Mouse (Mus musculus): ENCODE data around the gene Ikzf4. TPM values are rescaled to one million over a fixed set of nuclear protein-coding genes. Genes with fewer than 3 reads are reported as not detected.
A peak's percentile ranks its signal among the peaks of the same experiment; 100 is the strongest.
"Not testable (repeated sequence)": the region's sequence is repeated elsewhere in the genome, so short reads cannot be mapped to it uniquely, and the experiment has no call there.

Gene Ikzf4
- polyA plus RNA-seq, 1 experiment from 2014 or later = 8.7 TPM

GRCm38 (mm10) chr10:128635697-128636096, 10.1 kb downstream of the Ikzf4 start:
- H3K4me2 ChIP-seq (replicated peaks) = no peak overlapping the region
- H3K9me3 ChIP-seq (replicated peaks) = no peaks in the 10 kb centered on the region
- H3K27me3 ChIP-seq = no peaks in the 10 kb centered on the region
- peaks cover 9% of the 10 kb centered on the region; the same call in 1 of the 2 replicates for H3K4me1 ChIP-seq
- H3K36me3 ChIP-seq = peaks cover 54% of the 10 kb centered on the region
- no peak overlapping the region for H3K9ac ChIP-seq
- 95% methylated on average over 13 of the region's 13 CpGs for WGBS
- H3K27ac ChIP-seq = no peak overlapping the region
- ATAC-seq (ENCODE audit: low FRiP score) = no peak
- no peak overlapping the region for H3K4me3 ChIP-seq

GRCm38 (mm10) chr10:128631571-128631970, 14.2 kb downstream of the Ikzf4 start:
- Histone ChIP-seq H3K4me2 (replicated peaks) (no peak overlapping the region), H3K9me3 (replicated peaks) (no peaks in the 10 kb centered on the region), H3K36me3 (peaks cover 37% of the 10 kb centered on the region), H3K4me3 (no peak overlapping the region), H3K9ac (no peak overlapping the region), H3K27ac (no peak overlapping the region), H3K27me3 (no peaks in the 10 kb centered on the region), H3K4me1 (no peaks in the 10 kb centered on the region)
- no peak for ATAC-seq (ENCODE audit: low FRiP score)
- WGBS = 19% methylated on average over 6 of the region's 6 CpGs

- not testable (repeated sequence) for H3K4me3 ChIP-seq; H3K9me3 ChIP-seq (replicated peaks); H3K4me1 ChIP-seq; ATAC-seq (ENCODE audit: low FRiP score); H3K4me2 ChIP-seq (replicated peaks); H3K27ac ChIP-seq; H3K9ac ChIP-seq; H3K27me3 ChIP-seq
- peaks cover 25% of the 10 kb centered on the region for H3K36me3 ChIP-seq
- 84% methylated on average over 5 of the region's 5 CpGs for WGBS
Measured at GRCm38 (mm10) chr10:128630306-128630705, 15.5 kb downstream of the Ikzf4 start.

- Histone ChIP-seq H3K27ac (no peak overlapping the region), H3K27me3 (no peaks in the 10 kb centered on the region), H3K4me3 (no peak overlapping the region), H3K4me2 (replicated peaks) (no peak overlapping the region), H3K9me3 (replicated peaks) (no peaks in the 10 kb centered on the region), H3K9ac (no peak overlapping the region), H3K36me3 (peaks cover 24% of the 10 kb centered on the region), H3K4me1 (peaks cover 10% of the 10 kb centered on the region)
- WGBS = 78% methylated on average over 2 of the region's 2 CpGs
- no peak for ATAC-seq (ENCODE audit: low FRiP score)
Measured at GRCm38 (mm10) chr10:128629746-128630145, 16.0 kb downstream of the Ikzf4 start.

GRCm38 (mm10) chr10:128627398-128628317, 18.1 kb downstream of the Ikzf4 start:
- Histone ChIP-seq H3K9ac (no peak overlapping the region), H3K4me2 (replicated peaks) (no peak overlapping the region), H3K36me3 (peaks cover 24% of the 10 kb centered on the region), H3K27ac (no peak overlapping the region), H3K4me1 (peaks cover 10% of the 10 kb centered on the region), H3K4me3 (no peak overlapping the region), H3K27me3 (no peaks in the 10 kb centered on the region), H3K9me3 (replicated peaks) (no peaks in the 10 kb centered on the region)
- WGBS = 88% methylated on average over 10 of the region's 10 CpGs
- 0 out of 2 replicates have a peak, but pooled peaks have one; percentile 17 for ATAC-seq (ENCODE audit: low FRiP score)

- Histone ChIP-seq H3K4me2 (replicated peaks) (peak within 1 kb of the TSS; percentile 89), H3K4me3 (peak within 1 kb of the TSS; percentile 85), H3K4me1 (peaks cover 10% of the 10 kb centered on the region), H3K27ac (peak within 1 kb of the TSS; percentile 55), H3K9ac (peak within 1 kb of the TSS; percentile 90), H3K27me3 (no peaks in the 10 kb centered on the region), H3K9me3 (replicated peaks) (no peaks in the 10 kb centered on the region), H3K36me3 (peaks cover 25% of the 10 kb centered on the region)
- ATAC-seq (ENCODE audit: low FRiP score) = peak; percentile 98
- WGBS = 1% methylated on average over 40 of the region's 40 CpGs
Measured at GRCm38 (mm10) chr10:128626311-128627310, 19.2 kb downstream of the Ikzf4 start, which contains the start of gene Rps26. TSS of gene Rps26 (minus strand) at chr10:128626747.

- peak overlapping the region; percentile 89 for H3K4me2 ChIP-seq (replicated peaks)
- H3K27ac ChIP-seq = peak overlapping the region; percentile 32; the same call in 1 of the 2 replicates
- 51% methylated on average over 7 of the region's 7 CpGs for WGBS
- peak overlapping the region; percentile 85 for H3K4me3 ChIP-seq
- H3K9ac ChIP-seq = peak overlapping the region; percentile 90
- no peak for ATAC-seq (ENCODE audit: low FRiP score)
- no peaks in the 10 kb centered on the region for H3K27me3 ChIP-seq
- peaks cover 25% of the 10 kb centered on the region for H3K36me3 ChIP-seq
- peaks cover 10% of the 10 kb centered on the region for H3K4me1 ChIP-seq
- H3K9me3 ChIP-seq (replicated peaks) = no peaks in the 10 kb centered on the region
Measured at GRCm38 (mm10) chr10:128625287-128625894, 20.4 kb downstream of the Ikzf4 start.

- peaks cover 25% of the 10 kb centered on the region for H3K36me3 ChIP-seq
- 86% methylated on average over 4 of the region's 4 CpGs for WGBS
- H3K4me1 ChIP-seq = peaks cover 10% of the 10 kb centered on the region
- H3K27me3 ChIP-seq; H3K27ac ChIP-seq; H3K9me3 ChIP-seq (replicated peaks); H3K4me2 ChIP-seq (replicated peaks); ATAC-seq (ENCODE audit: low FRiP score); H3K4me3 ChIP-seq; H3K9ac ChIP-seq: not testable (repeated sequence)
Measured at GRCm38 (mm10) chr10:128623106-128623613, 22.6 kb downstream of the Ikzf4 start.

- H3K9me3 ChIP-seq (replicated peaks) = no peaks in the 10 kb centered on the region
- no peak overlapping the region for H3K4me2 ChIP-seq (replicated peaks)
- H3K27me3 ChIP-seq = no peaks in the 10 kb centered on the region
- ATAC-seq (ENCODE audit: low FRiP score) = no peak
- peaks cover 10% of the 10 kb centered on the region for H3K4me1 ChIP-seq
- H3K9ac ChIP-seq = no peak overlapping the region
- H3K4me3 ChIP-seq = no peak overlapping the region
- H3K27ac ChIP-seq = no peak overlapping the region
- H3K36me3 ChIP-seq = peaks cover 25% of the 10 kb centered on the region
- 88% methylated on average over 4 of the region's 4 CpGs for WGBS
Measured at GRCm38 (mm10) chr10:128622702-128623101, 23.1 kb downstream of the Ikzf4 start.

GRCm38 (mm10) chr10:128621986-128622520, 23.7 kb downstream of the Ikzf4 start:
- no peak overlapping the region for H3K27ac ChIP-seq
- H3K9me3 ChIP-seq (replicated peaks) = no peaks in the 10 kb centered on the region
- peaks cover 10% of the 10 kb centered on the region for H3K4me1 ChIP-seq
- H3K4me2 ChIP-seq (replicated peaks) = no peak overlapping the region
- no peak for ATAC-seq (ENCODE audit: low FRiP score)
- 76% methylated on average over 3 of the region's 3 CpGs for WGBS
- peaks cover 25% of the 10 kb centered on the region for H3K36me3 ChIP-seq
- H3K9ac ChIP-seq = no peak overlapping the region
- H3K27me3 ChIP-seq = no peaks in the 10 kb centered on the region
- no peak overlapping the region for H3K4me3 ChIP-seq

GRCm38 (mm10) chr10:128620241-128620640, 25.6 kb downstream of the Ikzf4 start:
- H3K4me3 ChIP-seq = no peak overlapping the region
- no peak overlapping the region for H3K27ac ChIP-seq
- H3K36me3 ChIP-seq = peaks cover 25% of the 10 kb centered on the region
- peaks cover 5% of the 10 kb centered on the region for H3K4me1 ChIP-seq
- ATAC-seq (ENCODE audit: low FRiP score) = no peak
- H3K27me3 ChIP-seq = no peaks in the 10 kb centered on the region
- no peak overlapping the region for H3K4me2 ChIP-seq (replicated peaks)
- no peak overlapping the region for H3K9ac ChIP-seq
- H3K9me3 ChIP-seq (replicated peaks) = no peaks in the 10 kb centered on the region
